Mouse (Mus musculus) forebrain, embryonic 10.5 days (tissue): Measurements from ENCODE around the gene Hoxd10. TPM values are rescaled to one million over a fixed set of nuclear protein-coding genes. Genes with fewer than 3 reads are reported as not detected.

Source experiments
- DNase-seq: peaks from one replicate; pipeline ENCODE4 v3.0.0-alpha.2; 2017; ENCODE audit warnings: low spot score; ENCODE audit errors: extremely low spot score
- H3K27ac ChIP-seq: fragments of 300-500 bp; sonication (generic); 2 replicates; pipeline ENCODE4 v1.5.1; 2016; ENCODE audit warnings: mild to moderate bottlenecking
- H3K27me3 ChIP-seq: fragments of 300-500 bp; sonication (generic); 2 replicates; pipeline ENCODE4 v1.6.1; 2016; ENCODE audit warnings: mild to moderate bottlenecking; ENCODE audit not compliant: poor library complexity, severe bottlenecking
- H3K36me3 ChIP-seq: fragments of 300-500 bp; sonication (generic); replicated peaks from 2 replicates; pipeline ENCODE4 v1.6.1; 2016; ENCODE audit warnings: mild to moderate bottlenecking, moderate library complexity
- H3K4me1 ChIP-seq: fragments of 300-500 bp; sonication (generic); 2 replicates; pipeline ENCODE4 v1.6.1; 2016
- H3K4me3 ChIP-seq: fragments of 300-500 bp; sonication (generic); 2 replicates; pipeline ENCODE4 v1.5.1; 2016; ENCODE audit warnings: mild to moderate bottlenecking, moderate library complexity
- H3K9me3 ChIP-seq: fragments of 300-500 bp; sonication (generic); 2 replicates; pipeline ENCODE4 v1.6.1; 2016; ENCODE audit warnings: mild to moderate bottlenecking, moderate library complexity
- WGBS: fragments of 180-500 bp; shearing (Covaris S2); methylation state at CpG from one replicate; pipeline ENCODE4 v1.1.7; 2016; 5-methylcytosine and 5-hydroxymethylcytosine counted together
- polyA plus RNA-seq: library from polyadenylated mRNA; unstranded; fragments of >200 nt; fragmentation: Nextera tagmentation; extraction: Ambion mirVana; gene quantifications from 2 replicates; pipeline ENCODE4 v1.2.1, GENCODE M21; 2016

Hoxd10 gene
- polyA plus RNA-seq, 1 experiment from 2014 or later: not detected

DNA sequence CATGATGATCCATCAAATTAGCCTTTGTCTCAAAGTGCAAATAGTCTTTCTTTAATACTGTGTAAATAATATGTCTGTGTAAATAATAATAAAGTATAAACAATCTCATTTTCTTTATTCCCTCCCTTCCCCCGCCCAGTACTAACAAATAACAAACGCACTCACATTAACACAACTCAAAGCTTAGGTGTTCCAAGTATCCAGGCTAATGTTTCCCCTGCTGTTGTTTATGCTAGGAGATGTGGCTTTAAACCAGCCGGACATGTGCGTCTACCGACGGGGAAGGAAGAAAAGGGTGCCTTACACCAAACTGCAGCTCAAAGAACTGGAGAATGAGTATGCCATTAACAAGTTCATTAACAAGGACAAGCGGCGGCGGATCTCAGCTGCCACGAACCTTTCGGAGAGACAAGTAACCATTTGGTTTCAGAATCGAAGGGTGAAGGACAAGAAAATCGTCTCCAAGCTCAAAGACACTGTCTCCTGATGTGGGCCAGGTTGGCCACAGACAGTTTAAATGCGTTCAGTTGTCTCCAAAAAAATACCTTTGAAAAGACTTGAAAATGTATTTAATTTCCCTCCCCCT is 22.0 kb upstream of the Hoxd10 start:
- H3K36me3 ChIP-seq: no peaks in the 10 kb centered on the region
- WGBS: 3% methylated on average over 14 of the region's 14 CpGs

DNA sequence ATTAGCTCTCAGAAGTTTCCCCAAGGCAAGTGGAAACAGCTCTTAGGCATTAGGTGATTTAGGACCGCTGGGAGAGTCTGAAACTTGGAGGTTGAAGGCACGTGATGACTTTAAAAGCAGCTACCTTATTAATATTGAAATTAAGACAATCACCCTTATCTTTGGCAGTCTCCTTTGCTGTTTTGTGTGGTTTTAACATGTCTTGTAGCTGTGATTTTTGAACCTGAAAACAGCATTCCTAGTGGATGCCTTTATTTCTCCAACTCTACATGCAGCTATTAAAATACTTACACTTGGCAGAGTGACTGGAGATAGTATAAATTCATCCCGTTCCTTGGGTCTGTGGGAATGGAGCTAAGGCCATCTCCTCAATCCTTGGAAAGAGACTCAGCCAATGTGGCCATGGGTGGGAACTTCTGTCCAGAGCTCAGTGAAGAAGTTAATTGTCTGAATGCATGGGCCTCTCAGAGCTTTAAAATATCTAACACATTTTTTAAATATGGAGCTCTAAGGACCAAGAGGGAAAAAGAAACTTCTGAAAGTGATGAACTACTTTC is 21.0 kb upstream of the Hoxd10 start:
- H3K9me3 ChIP-seq: no peaks in the 10 kb centered on the region
- H3K27ac ChIP-seq: no peak overlapping the region
- H3K4me1 ChIP-seq: peaks cover 31% of the 10 kb centered on the region
- no peak overlapping the region for H3K4me3 ChIP-seq
- peaks cover 100% of the 10 kb centered on the region for H3K27me3 ChIP-seq
- no peaks in the 10 kb centered on the region for H3K36me3 ChIP-seq
- 2% methylated on average over 3 of the region's 3 CpGs for WGBS
- DNase-seq: no peak

More for the DNA sequence above, 22.0 kb upstream of the Hoxd10 start:
- H3K9me3 ChIP-seq: no peaks in the 10 kb centered on the region
- H3K4me1 ChIP-seq: peaks cover 25% of the 10 kb centered on the region
- no peak overlapping the region for H3K27ac ChIP-seq
- H3K4me3 ChIP-seq: no peak overlapping the region
- H3K27me3 ChIP-seq: peaks cover 100% of the 10 kb centered on the region
- DNase-seq: no peak

DNA sequence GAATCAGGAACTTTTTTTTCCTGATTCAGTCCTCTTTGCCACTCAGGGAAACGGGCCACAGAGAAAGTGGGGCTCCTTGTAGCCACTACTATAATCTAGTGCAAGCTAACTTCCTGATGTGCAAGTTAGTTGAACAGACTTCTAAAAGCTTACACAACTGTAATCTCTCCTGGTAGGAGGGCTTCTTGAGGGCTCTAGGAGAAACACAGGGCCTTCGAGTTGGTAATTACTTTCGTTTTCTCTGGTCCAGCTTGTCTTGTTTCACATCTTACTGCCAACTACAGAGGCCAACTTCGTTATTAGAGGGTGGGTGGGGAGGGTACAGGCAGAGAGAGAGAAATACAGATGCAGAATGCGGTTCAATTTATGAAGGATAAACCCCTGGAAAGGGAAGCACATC is 19.9 kb upstream of the Hoxd10 start:
- no peak overlapping the region for H3K4me3 ChIP-seq
- H3K9me3 ChIP-seq: no peaks in the 10 kb centered on the region
- WGBS: 2% methylated on average over 5 of the region's 5 CpGs
- no peak for DNase-seq
- H3K36me3 ChIP-seq: no peaks in the 10 kb centered on the region
- H3K27me3 ChIP-seq: peaks cover 100% of the 10 kb centered on the region
- H3K27ac ChIP-seq: no peak overlapping the region
- H3K4me1 ChIP-seq: peaks cover 31% of the 10 kb centered on the region

DNA sequence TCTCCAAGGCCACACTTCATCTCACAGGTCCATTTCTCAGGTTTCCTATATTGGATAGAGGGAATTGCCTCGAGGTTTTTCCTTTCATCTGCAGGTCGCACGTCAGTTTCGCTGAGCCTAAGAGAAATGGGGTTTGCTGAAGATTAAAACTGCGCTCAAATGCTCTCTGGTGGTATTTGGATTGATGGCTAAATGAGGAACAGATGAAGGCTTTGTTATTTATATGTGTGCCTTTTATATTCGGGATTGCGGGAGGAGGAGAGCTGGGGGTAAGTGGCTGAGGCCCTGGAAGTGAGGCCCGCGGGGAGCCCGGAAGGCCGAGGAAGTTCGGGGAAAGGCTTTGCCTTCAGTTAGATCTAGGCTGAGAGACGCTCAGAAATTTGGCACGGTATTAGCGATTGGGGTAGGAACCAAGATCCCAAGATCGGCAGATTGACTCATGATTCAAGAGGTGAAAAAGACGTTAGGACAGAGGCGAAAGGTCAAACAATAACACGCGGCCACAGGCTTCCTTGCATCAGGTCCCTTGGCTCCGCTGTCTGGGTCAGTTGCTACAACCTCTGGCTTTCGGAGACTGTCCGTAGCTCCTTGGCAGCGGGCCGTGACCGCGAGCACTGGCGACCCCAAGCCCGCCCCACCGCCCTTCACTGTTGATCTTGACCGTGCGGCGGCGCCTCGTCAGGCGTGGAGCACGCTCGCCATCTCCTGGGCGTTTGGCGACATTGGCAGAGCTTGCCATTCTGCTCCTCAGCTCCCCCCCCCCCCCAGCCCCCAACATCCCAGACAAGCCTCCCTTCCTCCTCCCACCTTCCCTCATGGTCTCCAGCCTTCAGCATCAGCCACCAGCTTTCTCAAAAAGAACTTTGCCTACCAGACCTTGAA is 19.0 kb upstream of the Hoxd10 start:
- WGBS: under 1% methylated on average over 40 of the region's 40 CpGs
- Histone ChIP-seq H3K4me1 (peaks cover 29% of the 10 kb centered on the region), H3K9me3 (no peaks in the 10 kb centered on the region), H3K36me3 (no peaks in the 10 kb centered on the region), H3K27ac (no peak overlapping the region), H3K4me3 (peak overlapping the region; percentile 28), H3K27me3 (peaks cover 100% of the 10 kb centered on the region)
- peak; percentile 79 for DNase-seq

DNA sequence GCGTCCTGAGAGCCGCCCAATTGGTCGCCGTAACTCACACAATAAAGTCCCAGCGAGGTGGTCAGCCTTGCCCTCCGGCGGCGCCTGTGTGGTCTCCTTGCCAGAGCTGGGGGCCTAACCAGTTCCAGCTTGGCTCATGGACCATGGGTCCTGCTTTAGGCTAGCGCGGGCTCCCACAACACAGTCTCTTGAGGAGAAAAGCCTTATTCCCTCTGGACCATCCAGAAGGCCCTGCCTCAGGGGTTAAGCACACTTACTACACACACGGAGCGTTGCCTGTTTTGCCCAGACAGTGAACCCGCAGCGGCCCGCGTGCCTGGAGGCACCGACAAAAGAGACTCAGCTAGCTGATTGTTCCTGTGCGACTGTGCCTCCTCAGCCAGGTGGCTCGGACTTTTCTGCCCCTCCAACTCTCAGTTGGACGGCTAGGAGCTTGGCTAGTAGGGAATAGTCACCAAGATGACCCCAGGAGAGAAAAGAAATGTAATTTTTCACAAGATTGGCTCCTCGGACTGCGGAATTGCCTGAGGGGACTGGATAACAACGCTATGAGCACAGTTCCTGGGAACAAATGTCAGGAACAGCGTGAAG is 17.8 kb upstream of the Hoxd10 start:
- H3K4me3 ChIP-seq: no peak overlapping the region
- under 1% methylated on average over 24 of the region's 24 CpGs for WGBS
- no peaks in the 10 kb centered on the region for H3K9me3 ChIP-seq
- H3K27me3 ChIP-seq: peaks cover 100% of the 10 kb centered on the region
- peaks cover 19% of the 10 kb centered on the region for H3K4me1 ChIP-seq
- DNase-seq: peak; percentile 53
- no peak overlapping the region for H3K27ac ChIP-seq
- H3K36me3 ChIP-seq: no peaks in the 10 kb centered on the region

DNA sequence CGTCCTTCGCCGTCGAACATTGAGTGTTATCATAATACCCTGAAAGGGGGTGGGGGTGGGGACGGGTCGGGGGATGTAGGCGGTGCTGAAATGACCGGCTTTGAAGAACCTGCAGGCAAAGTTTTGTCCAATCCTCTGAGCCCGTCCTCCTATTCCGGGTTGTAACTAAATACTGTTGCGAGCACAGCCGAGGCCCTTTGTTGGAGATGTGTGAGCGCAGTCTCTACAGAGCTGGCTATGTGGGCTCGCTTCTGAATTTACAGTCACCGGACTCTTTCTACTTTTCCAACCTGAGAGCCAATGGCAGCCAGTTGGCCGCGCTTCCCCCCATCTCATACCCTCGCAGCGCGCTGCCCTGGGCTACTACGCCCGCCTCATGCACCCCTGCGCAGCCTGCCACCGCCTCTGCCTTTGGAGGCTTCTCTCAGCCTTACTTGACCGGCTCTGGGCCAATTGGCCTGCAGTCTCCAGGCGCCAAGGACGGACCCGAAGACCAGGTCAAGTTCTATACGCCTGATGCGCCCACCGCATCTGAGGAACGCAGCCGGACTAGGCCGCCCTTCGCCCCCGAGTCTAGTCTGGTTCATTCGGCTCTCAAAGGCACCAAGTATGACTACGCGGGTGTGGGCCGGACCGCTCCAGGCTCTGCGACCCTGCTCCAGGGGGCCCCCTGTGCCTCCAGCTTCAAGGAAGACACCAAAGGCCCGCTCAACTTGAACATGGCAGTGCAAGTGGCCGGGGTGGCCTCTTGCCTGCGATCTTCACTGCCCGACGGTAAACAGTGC is 16.7 kb upstream of the Hoxd10 start, which contains the start of gene Hoxd12:
Hoxd12 (plus strand) TSS at position 133 of the 785 bp plus-strand sequence.
- Histone ChIP-seq H3K27me3 (peaks cover 100% of the 10 kb centered on the region), H3K27ac (no peak within 1 kb of the TSS), H3K4me3 (no peak within 1 kb of the TSS), H3K36me3 (no peaks in the 10 kb centered on the region), H3K4me1 (peaks cover 19% of the 10 kb centered on the region), H3K9me3 (no peaks in the 10 kb centered on the region)
- DNase-seq: no peak
- 2% methylated on average over 47 of the region's 47 CpGs for WGBS

DNA sequence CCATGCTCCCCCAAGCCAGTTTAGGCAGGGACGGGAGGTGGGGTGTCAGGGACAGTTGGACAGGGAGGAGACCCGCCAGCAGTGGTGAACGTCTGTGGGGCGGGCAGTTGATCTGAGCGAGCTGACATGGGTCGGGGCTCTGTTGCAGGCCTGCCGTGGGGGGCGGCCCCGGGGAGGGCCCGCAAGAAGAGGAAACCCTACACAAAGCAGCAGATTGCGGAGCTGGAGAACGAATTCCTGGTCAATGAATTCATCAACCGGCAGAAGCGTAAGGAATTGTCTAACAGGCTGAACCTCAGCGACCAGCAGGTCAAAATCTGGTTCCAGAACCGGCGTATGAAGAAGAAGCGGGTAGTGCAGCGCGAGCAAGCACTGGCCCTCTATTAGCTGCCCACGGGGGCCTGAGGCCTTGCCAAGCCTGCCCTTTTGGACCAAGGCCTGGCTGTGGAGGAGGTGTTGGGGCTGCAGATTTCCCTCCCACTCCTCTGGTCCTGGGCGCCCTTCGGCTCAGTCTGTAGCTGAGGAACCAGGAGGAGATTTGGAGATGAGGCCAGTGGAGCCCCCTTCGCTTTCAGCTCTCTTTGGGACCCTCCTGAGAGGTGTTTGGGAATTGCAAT is 15.9 kb upstream of the Hoxd10 start:
- Histone ChIP-seq H3K4me1 (peaks cover 19% of the 10 kb centered on the region), H3K4me3 (no peak overlapping the region), H3K36me3 (no peaks in the 10 kb centered on the region), H3K27me3 (peaks cover 100% of the 10 kb centered on the region), H3K9me3 (no peaks in the 10 kb centered on the region), H3K27ac (no peak overlapping the region)
- DNase-seq: no peak
- 4% methylated on average over 24 of the region's 24 CpGs for WGBS

DNA sequence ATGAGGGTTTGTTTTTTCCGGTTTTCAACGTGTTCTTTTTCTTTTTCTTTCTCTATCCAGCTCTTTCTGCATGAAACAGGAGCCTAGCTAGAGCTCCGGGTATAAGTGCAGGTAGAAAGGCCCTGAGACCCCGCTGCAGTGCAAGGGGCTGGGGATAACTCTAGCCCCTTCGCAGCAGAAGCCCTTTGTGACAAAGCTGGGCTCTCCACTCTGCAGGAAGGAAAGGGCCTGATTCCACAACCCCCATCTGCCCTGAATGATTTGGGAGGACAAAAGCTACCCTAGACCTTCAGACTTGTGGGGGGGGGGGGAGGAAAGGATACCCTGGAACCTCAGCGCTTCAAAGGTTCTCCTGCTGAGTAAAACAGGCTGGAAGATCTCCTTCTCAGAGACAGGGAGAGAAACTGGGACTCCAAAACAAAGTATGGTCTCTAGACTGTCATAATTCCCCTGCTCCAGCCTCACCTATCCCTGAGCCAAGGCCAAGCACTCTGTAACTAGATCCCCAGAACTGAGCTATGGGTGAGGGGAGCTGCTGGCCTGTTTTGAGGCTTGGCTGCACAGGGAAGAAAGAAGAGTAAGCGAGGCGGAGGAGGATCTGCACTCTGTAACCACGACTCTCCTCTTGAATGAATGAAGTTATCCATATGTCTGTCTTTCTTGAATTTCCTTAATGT is 15.2 kb upstream of the Hoxd10 start:
- 3% methylated on average over 9 of the region's 9 CpGs for WGBS
- no peak overlapping the region for H3K27ac ChIP-seq
- no peak overlapping the region for H3K4me3 ChIP-seq
- H3K9me3 ChIP-seq: no peaks in the 10 kb centered on the region
- DNase-seq: no peak
- H3K4me1 ChIP-seq: peaks cover 19% of the 10 kb centered on the region
- no peaks in the 10 kb centered on the region for H3K36me3 ChIP-seq
- H3K27me3 ChIP-seq: peaks cover 100% of the 10 kb centered on the region

DNA sequence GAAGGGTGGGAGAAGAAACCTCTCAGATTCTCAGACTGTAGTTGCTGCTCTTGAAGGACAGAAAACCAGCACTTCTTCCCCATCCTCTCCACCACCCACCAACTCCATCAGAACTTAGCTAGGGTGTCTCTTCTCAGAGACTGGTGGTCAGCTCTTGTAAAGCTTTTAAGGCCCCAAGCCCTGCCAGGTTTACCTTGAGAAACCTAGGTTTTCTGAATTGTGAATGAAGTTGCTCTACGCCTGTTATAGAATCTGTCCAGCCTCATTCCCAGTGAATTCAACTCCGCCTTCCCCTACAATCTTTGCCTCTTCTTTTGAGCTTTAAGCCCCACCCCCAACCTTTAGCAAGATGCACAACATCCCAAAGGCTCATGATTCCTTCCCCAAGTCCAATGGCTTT is 14.6 kb upstream of the Hoxd10 start:
- no peaks in the 10 kb centered on the region for H3K36me3 ChIP-seq
- H3K27ac ChIP-seq: no peak overlapping the region
- DNase-seq: no peak
- H3K27me3 ChIP-seq: peaks cover 100% of the 10 kb centered on the region
- 10% methylated on average over 2 of the region's 2 CpGs for WGBS
- H3K4me3 ChIP-seq: no peak overlapping the region
- H3K9me3 ChIP-seq: no peaks in the 10 kb centered on the region
- peaks cover 24% of the 10 kb centered on the region for H3K4me1 ChIP-seq

DNA sequence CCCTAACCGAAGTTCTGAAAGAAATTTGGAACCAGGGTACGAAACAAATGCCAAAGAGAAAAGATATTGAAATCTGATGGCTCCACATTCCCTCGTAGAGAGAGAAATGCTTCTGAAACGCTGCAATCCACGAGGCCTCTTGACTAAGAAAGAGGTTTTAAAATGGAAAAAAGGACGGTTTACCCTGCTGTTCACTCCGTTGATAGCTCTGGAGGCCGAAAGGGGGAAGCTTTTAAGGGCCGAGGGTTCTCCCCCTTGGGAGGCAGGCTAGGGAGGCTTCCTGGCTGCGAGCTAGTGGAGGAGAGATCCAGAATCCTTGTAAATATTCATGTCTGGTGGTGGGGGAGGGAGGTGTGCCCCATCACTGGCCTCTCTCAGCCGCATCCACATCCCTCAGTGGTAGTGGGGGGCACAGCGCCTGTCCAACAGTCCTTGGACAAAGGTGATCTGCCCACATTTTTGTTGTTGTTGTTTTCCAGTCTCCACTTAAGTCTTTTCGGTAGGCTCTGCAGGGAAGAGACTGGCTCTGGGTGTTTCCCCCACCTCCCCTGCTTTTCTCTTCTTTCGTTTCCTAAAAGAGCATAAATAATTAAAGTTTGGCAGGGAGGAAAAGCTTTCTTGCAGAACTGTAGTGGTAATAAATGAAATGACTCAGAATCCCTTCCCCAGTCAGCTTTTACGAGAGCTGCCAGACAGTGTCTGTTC is 12.7 kb upstream of the Hoxd10 start, which contains the start of gene Hoxd11:
Hoxd11 (plus strand) TSS at position 667 of the 705 bp plus-strand sequence.
- H3K4me3 ChIP-seq: no peak within 1 kb of the TSS
- no peak within 1 kb of the TSS for H3K27ac ChIP-seq
- H3K9me3 ChIP-seq: no peaks in the 10 kb centered on the region
- no peaks in the 10 kb centered on the region for H3K36me3 ChIP-seq
- peaks cover 21% of the 10 kb centered on the region for H3K4me1 ChIP-seq
- H3K27me3 ChIP-seq: peaks cover 100% of the 10 kb centered on the region
- no peak for DNase-seq
- WGBS: 2% methylated on average over 15 of the region's 15 CpGs

DNA sequence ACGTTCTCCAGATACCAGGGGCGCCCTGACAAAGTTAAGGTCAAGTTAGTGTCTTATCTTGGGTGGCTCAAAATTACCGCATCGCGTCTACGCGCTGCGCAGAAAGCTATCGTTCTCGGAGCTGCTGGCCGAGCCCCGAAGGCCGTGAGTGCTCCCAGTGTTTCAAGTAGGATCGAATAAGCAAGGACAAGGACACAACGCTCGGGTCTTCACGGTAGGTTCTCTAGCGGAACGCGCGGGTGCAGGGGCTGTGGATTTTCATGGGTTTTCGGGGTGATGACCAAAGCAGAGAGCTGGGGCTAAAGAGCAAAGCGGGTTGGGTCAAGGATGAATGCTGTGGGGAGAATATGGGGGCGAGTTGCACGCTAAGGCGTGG is 12.1 kb upstream of the Hoxd10 start:
- DNase-seq: no peak
- 1% methylated on average over 26 of the region's 26 CpGs for WGBS
- Histone ChIP-seq H3K9me3 (no peaks in the 10 kb centered on the region), H3K36me3 (no peaks in the 10 kb centered on the region), H3K4me1 (peaks cover 21% of the 10 kb centered on the region), H3K27ac (no peak overlapping the region), H3K4me3 (no peak overlapping the region), H3K27me3 (peaks cover 100% of the 10 kb centered on the region)
